Mouse (Mus musculus): Measurements from ENCODE around the gene Hoga1.
"Not testable (repeated sequence)": the region's sequence is repeated elsewhere in the genome, so short reads cannot be mapped to it uniquely, and the experiment has no call there.

Hoga1 gene

DNA sequence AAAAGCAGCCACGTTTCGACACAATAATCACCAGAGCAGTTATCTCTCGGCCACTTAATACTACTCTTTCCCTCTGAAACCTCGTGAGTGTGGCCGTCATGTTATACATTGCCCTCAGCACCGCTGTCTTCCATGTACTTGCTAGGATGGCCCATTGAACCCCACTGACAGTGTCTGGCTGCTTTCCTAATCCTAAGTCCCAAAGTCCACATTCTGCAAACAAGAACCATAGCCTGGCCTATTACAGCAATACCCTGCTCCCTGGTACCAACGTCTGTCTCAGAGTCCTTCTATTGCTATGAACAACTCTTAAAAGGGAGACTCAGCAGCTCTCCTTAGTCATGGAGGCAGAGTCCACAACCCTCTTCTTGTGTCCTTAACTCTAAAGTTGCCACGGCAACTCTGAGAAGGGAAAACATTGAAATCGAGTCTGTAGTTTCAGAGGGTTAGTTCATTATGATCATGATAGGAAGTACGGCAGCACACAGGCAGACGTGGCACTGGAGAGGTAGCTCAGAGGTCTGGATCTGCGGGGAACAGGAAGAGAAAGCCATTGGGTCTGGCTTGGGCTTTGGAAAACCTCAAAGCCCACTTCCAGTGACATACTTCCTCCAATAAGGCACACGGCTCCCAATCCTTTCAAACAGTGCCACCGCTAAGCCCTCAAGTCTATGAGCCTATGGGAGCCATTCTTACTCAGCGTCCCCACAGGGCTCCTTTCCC is 26.6 kb downstream of the Hoga1 start:
- no peak for DNase-seq (ENCODE audit: low spot score)

DNA sequence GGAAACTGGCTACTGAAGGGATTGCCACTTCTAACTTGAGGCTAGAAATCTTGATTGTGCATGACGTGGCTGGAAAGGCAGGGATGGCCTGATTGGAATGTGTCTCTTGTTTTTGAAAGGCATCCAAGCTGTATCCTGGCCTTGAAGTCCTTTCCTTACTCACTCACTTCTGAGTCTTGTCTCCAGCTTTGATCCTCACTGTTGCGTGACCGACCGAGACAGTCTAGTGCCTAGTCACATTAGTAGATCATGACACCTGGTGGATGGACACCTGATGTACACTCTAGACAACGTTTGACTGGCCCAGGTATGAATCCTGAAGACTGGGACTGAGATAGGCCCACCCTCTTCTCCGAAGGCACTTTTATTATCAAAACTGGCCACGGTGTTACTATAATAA is 27.4 kb downstream of the Hoga1 start:
- no peak for DNase-seq (ENCODE audit: low spot score)

GRCm38 (mm10) chr19:42075051-42075450 is 29.6 kb downstream of the Hoga1 start:
- no peak for DNase-seq (ENCODE audit: low spot score)

DNA sequence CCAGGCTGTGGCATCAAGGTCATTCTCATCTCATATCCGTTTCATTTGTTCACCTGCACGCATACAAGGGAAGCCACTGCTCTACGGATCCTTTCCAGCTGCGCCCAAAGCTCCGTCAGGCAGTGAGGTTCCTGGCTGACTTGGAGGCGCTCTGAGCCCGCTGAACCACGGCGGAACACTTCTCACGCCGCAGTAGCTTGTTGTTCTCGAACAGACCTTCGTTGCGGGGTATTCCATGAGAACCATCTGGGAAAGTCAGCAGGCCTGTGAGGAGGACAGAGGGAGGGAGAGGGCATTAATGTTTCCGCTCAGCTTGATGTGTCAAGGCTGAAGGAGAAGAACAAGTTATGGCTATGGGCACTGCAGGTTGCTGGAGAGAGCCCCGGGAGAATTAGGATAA is 30.6 kb downstream of the Hoga1 start:
- DNase-seq (ENCODE audit: low spot score): no peak

DNA sequence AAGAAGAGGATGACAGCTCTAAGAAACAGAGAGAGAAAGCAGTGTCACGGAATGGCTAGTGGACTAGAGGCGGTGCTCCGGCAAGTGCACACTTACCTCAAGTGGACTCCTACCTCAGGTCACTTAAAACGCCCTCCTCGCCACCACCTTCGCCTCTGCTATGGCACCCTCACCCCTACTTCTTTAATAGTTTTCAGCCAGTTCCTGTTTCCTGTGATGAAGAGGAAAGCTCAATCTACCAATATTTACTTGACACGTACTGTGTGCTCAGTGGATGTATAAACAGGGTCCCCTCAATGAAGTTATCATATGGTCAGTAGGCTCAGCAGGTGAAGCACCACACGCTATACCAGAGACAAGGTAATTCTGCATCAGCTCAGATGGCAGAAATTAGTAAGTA is 33.2 kb downstream of the Hoga1 start:
- DNase-seq (ENCODE audit: low spot score): no peak

DNA sequence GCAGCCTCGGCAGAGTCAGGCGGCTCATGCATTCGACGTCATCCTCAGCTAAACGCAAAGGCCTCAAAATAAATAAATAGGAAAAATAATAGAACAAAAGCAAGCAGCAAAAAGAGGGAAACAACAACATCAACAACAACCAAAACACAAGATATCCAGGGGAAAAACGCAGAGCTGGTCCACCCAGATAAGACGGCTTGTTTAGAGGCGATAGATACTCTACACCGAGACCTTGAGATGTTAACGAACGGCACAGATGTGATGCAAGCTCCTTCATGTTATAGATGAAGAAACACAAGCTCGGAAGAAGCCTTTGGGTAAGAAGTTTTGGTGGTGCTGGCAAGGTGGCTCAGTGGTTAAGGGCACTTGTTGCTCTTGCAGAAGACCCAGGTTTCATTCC is 33.6 kb downstream of the Hoga1 start:
- no peak for DNase-seq (ENCODE audit: low spot score)

- no peak for DNase-seq (ENCODE audit: low spot score)
Observed at GRCm38 (mm10) chr19:42079950-42080349, 34.5 kb downstream of the Hoga1 start.

DNA sequence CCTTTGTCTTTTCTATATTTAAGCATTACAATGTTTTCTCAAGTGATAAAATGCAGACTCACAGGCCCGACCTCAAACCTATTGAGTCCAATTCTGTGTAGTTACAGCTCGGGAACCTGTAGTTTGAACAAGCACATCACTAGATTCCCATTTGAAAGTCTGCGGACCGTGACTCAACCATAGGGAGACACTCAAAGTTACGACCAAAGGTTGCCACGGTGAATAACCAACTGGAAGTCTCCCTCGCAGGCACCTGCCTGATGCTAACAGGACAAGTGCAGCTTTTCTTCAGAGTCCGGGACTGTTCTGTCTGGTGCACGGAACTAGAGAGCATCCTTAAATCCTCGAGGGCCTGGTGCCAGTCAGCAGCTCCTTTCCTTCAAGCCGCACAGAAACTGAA is 35.1 kb downstream of the Hoga1 start:
- no peak for DNase-seq (ENCODE audit: low spot score)

GRCm38 (mm10) chr19:42081613-42082012 is 36.2 kb downstream of the Hoga1 start:
- not testable (repeated sequence) for DNase-seq (ENCODE audit: low spot score)

DNA sequence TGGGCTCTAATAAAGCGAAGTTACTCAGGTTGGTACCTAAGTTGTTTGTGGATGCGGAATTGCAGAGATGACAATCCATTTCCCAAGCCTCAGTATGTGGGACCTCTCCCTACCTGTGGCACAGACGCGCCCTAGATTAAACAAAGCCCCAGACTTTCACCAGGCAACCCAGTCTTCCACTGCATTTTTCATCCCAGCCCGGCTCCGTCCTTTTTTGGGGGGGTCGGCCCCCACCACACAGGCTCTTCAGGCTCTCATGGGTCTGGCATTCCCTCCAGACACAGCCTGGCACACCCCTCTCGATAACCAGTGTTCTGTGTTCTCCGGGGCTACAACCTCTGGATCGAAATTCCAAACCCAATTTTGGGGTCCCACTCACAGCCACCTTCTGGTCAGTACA is 40.3 kb downstream of the Hoga1 start:
- no peak for DNase-seq (ENCODE audit: low spot score)

- peak; percentile 90 for DNase-seq (ENCODE audit: low spot score)
Observed at GRCm38 (mm10) chr19:42086166-42086565, 40.8 kb downstream of the Hoga1 start, which contains the start of gene Morn4. Morn4 (minus strand) TSS chr19:42086357.

DNA sequence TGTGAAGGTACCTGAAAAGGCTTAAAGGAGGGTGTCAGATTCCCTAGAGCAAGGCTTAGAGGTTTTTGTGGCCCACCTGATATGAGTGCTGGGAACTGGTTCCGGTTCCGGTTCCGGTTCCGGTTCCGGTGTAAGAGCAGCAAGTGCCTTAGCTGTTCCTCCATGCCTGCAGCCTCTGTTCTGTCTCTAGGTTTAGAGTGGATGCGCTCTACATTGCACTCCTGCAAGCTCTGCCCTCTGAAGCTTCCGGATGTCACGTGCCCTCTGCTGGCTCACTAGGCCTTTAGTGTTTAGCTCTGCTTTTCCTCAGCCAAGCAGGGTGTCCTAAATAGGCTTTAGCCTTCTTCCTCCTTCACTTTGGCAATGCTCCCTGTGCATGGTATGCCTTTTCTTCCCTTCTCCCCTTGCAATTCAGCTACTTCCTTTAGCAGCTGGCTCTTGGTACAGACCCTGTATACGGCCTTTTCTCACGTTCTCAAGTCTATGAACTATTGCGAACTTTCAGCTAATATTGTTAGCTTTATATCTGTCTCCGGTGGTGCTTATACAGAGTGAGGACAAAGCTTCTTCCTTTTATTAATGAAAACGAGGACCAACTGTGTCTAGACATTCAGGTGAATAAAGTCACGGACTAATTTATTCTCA is 43.8 kb downstream of the Hoga1 start:
- DNase-seq (ENCODE audit: low spot score): peak; percentile 76

DNA sequence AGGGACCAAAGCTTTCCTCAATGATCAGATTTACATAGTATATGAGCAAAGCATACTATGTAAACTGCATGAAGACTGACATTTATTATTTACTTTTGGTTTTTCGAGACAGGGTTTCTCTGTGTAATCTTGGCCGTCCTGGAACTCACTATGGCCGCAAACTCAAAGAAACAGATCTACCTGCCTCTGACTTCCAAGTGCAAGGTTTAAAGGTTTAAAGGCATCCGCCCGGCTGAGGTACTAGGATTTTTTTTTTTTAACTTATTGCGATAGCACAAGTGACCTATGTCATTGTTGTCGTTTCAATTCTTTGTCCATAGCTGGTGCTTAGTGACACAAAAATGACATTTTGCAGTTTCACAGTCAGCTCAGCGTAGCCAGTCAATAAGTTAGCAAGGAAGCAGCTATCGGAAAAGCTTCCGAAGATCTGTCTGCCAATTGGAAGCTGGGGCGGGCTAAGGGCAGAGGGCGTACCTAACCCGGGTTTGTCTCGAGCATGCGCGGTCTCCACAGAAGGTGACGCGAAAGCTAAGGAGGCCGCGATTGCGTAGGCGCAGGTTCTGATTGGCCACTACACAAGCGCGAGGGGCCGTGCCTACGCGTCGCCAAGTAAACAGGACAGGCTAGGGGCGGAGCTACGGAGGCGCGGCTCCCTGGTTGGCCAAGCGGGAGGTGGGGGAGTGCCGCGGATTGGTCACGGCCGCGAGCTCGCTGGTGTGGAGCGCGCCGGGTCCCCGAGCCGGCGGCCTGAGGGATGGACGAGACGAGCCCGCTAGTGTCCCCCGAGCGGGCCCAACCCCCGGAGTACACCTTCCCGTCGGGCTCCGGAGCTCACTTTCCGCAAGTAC is 44.6 kb downstream of the Hoga1 start, which contains the start of gene Pi4k2a:
Gene Pi4k2a, plus strand, starts transcription at position 723 of the 848 bp plus-strand sequence.
- DNase-seq (ENCODE audit: low spot score): peak; percentile 100

GRCm38 (mm10) chr19:42090637-42091141 is 45.3 kb downstream of the Hoga1 start:
- peak; percentile 77 for DNase-seq (ENCODE audit: low spot score)

DNA sequence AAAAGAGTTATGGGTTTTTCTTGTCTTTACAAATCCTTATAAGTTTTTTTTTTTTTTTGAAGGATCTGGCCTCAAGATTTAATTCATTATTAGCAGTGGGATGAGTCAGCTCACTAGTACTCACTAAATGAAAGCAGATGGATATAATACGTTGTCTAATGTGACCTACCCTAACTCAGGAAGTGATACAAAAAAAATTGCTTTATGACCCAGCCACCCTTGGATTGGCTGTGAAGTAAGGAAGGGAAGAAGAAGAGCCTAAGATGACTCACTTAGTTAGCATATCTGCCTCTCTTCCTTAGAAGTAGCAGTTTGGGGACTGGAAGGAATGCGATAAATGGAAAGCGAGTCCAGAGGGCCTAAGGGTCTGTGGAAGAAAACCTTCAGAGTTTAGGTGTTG is 54.0 kb downstream of the Hoga1 start:
- no peak for DNase-seq (ENCODE audit: low spot score)

- DNase-seq (ENCODE audit: low spot score): no peak
Observed at GRCm38 (mm10) chr19:42104681-42105080, 59.3 kb downstream of the Hoga1 start.

DNA sequence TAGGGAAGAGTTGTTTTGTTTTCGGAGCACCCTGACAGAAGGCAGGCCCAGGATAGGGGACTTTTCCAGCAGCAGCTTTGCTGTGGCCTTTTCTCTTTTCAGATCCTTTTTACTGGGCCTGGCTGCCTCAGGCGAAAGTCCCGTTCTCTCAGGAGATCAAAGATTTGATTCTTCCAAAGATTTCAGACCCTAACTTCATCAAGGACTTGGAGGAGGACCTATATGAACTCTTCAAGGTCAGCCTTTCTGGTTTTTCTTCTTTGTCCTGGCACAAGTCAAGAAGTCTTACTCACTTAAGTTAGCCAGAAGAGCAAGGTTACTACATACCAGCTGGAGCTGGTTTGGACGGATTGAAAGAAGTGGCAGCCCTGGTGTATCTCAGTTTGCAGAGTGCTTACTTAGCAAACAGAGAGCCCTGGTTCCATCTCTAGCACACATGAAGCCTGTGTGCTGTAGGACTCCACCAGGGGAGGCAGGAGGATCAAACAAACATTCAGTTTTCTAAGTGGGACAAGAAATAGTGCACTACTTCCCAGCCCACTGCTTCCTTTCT is 70.4 kb downstream of the Hoga1 start:
- no peak for DNase-seq (ENCODE audit: low spot score)

DNA sequence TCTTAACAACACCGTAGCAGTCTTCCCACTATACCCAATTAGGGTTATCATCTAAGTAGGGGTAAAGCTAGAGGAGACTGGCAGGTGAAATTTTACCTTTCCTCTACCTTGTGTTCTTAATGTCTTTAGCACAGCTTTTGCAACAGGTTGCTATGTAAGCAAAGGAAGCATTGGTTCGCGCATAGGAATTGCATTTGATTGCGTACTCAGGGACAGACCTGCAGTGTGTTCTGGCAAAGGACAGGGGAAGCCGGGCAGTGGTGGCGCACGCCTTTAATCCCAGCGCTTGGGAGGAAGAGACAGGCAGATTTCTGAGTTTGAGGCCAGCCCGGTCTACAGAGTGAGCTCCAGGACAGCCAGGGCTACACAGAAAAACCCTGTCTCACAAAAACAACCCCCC is 72.7 kb downstream of the Hoga1 start:
- DNase-seq (ENCODE audit: low spot score): no peak

GRCm38 (mm10) chr19:42118596-42118995 is 73.2 kb downstream of the Hoga1 start:
- no peak for DNase-seq (ENCODE audit: low spot score)

- DNase-seq (ENCODE audit: low spot score): no peak
Observed at GRCm38 (mm10) chr19:42120451-42120850, 75.0 kb downstream of the Hoga1 start.

All from testis, postnatal 14 days (tissue).